ENCODE assay signal across 12 mouse cellular contexts in the genomic region with DNA sequence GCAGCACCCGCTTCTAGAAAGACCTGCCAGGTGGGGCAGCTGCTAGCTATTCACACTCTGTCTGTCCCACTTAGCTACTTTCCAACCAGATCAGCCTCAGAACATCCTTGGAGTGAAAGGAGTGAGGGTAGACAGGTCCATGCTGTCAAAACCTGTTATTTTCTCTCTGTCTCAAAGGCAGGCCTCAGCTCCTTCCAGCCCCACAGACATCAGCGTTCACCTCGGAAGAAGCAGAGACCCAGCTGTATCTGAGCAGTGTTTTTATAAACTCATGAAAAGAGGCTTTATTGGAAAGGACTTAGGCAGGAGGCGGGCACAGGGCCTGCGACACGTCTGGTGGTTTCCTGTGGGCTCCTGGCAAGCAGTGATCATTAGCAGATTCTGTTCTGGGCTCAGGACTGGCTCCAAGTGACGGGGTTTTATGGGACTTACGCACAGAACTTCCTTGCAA. TPM values are rescaled to one million over a fixed set of nuclear protein-coding genes. Genes with fewer than 3 reads are reported as not detected.
DNase-seq lines count a peak whose midpoint lies in the region; ATAC-seq lines count a peak whose summit lies in the region.
"Had no signal": no experiment of that assay in that cellular context is flagged by ENCODE, and none has a peak within 500 bp of the region (broad histone marks: within the 10 kb centered on the region; RNA-seq: fewer than 3 reads in every experiment).

No protein-coding gene starts in this region.

- H3K27ac ChIP-seq in heart, embryonic 13.5 days (replicated peaks) = peak overlapping the region; percentile 24; the same call in 1 of the 2 replicates
- no peak overlapping the region for H3K27ac ChIP-seq in neural tube, embryonic 15.5 days (replicated peaks)
- H3K27ac ChIP-seq in stomach, embryonic 14.5 days (ENCODE audit: low read length) = 0 out of 2 replicates have a peak overlapping the region, but pooled peaks have one; percentile 49
- H3K27ac ChIP-seq: kidney, embryonic 15.5 days had no signal

- no peaks in the 10 kb centered on the region; the same call in 1 of the 2 replicates for H3K9me3 ChIP-seq in heart, embryonic 13.5 days
- no peaks in the 10 kb centered on the region for H3K9me3 ChIP-seq in neural tube, embryonic 15.5 days (replicated peaks)
- no peaks in the 10 kb centered on the region for H3K9me3 ChIP-seq in stomach, embryonic 14.5 days (ENCODE audit: control insufficient read depth, low read depth, low read length)

- no peaks in the 10 kb centered on the region for H3K27me3 ChIP-seq in heart, embryonic 13.5 days (replicated peaks)
- no peaks in the 10 kb centered on the region for H3K27me3 ChIP-seq in neural tube, embryonic 15.5 days (replicated peaks)
- H3K27me3 ChIP-seq in stomach, embryonic 14.5 days (ENCODE audit: control insufficient read depth, insufficient read depth, low read length) = no peaks in the 10 kb centered on the region
- H3K27me3 ChIP-seq: CH12.LX; heart, embryonic 12.5 days; kidney, embryonic 15.5 days had no signal

- ATAC-seq in heart, embryonic 13.5 days (ENCODE audit: extremely low read depth, insufficient number of reproducible peaks, low FRiP score, low TSS enrichment) = no peak
- no peak for ATAC-seq in neural tube, embryonic 15.5 days (ENCODE audit: low FRiP score)
- ATAC-seq in stomach, embryonic 14.5 days (ENCODE audit: insufficient number of reproducible peaks, insufficient read depth, low FRiP score, low read depth) = no peak
- ATAC-seq in granulocyte monocyte progenitor cell, adult 5-6 weeks (replicated peaks; ENCODE audit: poor library complexity, severe bottlenecking) = no peak
- ATAC-seq in erythroblast, adult 5-6 weeks (replicated peaks; ENCODE audit: low FRiP score, poor library complexity, severe bottlenecking) = no peak

- intact Hi-C loops in heart, postnatal 14 days (cut with DNase I) = no loop called here

- no peak for DNase-seq in heart, postnatal 14 days
- peak; percentile 12 for DNase-seq in neural tube, embryonic 10.5 days (ENCODE audit: extremely low spot score, low spot score)
- DNase-seq in forelimb bud, embryonic 11.5 days (ENCODE audit: low read depth, low spot score) = peak; percentile 71

- no peak overlapping the region for H3K4me3 ChIP-seq in heart, embryonic 13.5 days
- H3K4me3 ChIP-seq in neural tube, embryonic 15.5 days (replicated peaks) = no peak overlapping the region
- no peak overlapping the region for H3K4me3 ChIP-seq in stomach, embryonic 14.5 days (ENCODE audit: low read depth, low read length)
- H3K4me3 ChIP-seq: erythroblast, embryonic 14.5 days; heart, embryonic 12.5 days; kidney, embryonic 15.5 days had no signal

- H3K36me3 ChIP-seq in heart, embryonic 13.5 days = no peaks in the 10 kb centered on the region
- H3K36me3 ChIP-seq in neural tube, embryonic 15.5 days = no peaks in the 10 kb centered on the region
- H3K36me3 ChIP-seq in stomach, embryonic 14.5 days (ENCODE audit: control insufficient read depth, insufficient read depth, low read length) = no peaks in the 10 kb centered on the region
- H3K36me3 ChIP-seq: heart, embryonic 12.5 days; kidney, embryonic 15.5 days had no signal

- H3K4me2 ChIP-seq in heart, embryonic 13.5 days = no peak overlapping the region
- H3K4me2 ChIP-seq in neural tube, embryonic 15.5 days = no peak overlapping the region
- H3K4me2 ChIP-seq in stomach, embryonic 14.5 days (replicated peaks; ENCODE audit: low read depth, low read length) = no peak overlapping the region
- H3K4me2 ChIP-seq: heart, embryonic 12.5 days; kidney, embryonic 15.5 days had no signal

- H3K4me1 ChIP-seq in heart, embryonic 13.5 days = 0 out of 2 replicates have a peak, but pooled peaks cover 5% of the 10 kb centered on the region
- 0 out of 2 replicates have a peak, but pooled peaks cover 4% of the 10 kb centered on the region for H3K4me1 ChIP-seq in neural tube, embryonic 15.5 days
- no peaks in the 10 kb centered on the region for H3K4me1 ChIP-seq in stomach, embryonic 14.5 days (ENCODE audit: control insufficient read depth, insufficient read depth, low read length)
- H3K4me1 ChIP-seq: heart, embryonic 12.5 days had no signal

- WGBS in heart, embryonic 13.5 days = 58% methylated on average over 8 of the region's 8 CpGs
- WGBS in neural tube, embryonic 15.5 days = 61% methylated on average over 8 of the region's 8 CpGs
- 39% methylated on average over 8 of the region's 8 CpGs for WGBS in stomach, embryonic 14.5 days

- no peak overlapping the region for H3K9ac ChIP-seq in heart, embryonic 13.5 days
- no peak overlapping the region for H3K9ac ChIP-seq in neural tube, embryonic 15.5 days (replicated peaks)
- H3K9ac ChIP-seq in stomach, embryonic 14.5 days (replicated peaks; ENCODE audit: low read depth, low read length) = no peak overlapping the region
- H3K9ac ChIP-seq: heart, embryonic 12.5 days; kidney, embryonic 15.5 days had no signal

RNA-seq across cellular contexts. Expression of gene Dhrs3, which starts 9.7 kb away (rescaled TPM):
- 37.4 and 45.8 TPM in 2 replicates for polyA plus RNA-seq in heart, embryonic 13.5 days (2015; fragmentation: Nextera tagmentation; extraction: Ambion mirVana)
- total RNA-seq in heart, postnatal 14 days (2021) = 100 to 1,000 TPM; 102 to 105 TPM
- 31.0 and 41.3 TPM in 2 replicates for polyA plus RNA-seq in neural tube, embryonic 15.5 days (2015; fragmentation: Nextera tagmentation; extraction: Ambion mirVana)
- polyA plus RNA-seq in stomach, embryonic 14.5 days (2014; fragmentation: Nextera tagmentation; extraction: Ambion mirVana) = 128 and 143 TPM in 2 replicates
- 30.0 and 33.7 TPM in 2 replicates for total RNA-seq in granulocyte monocyte progenitor cell, adult 5-6 weeks (2014; fragmentation: Nextera tagmentation)
- total RNA-seq in granulocyte monocyte progenitor cell, adult 5-6 weeks (2017) = 17.5 and 32.3 TPM in 2 replicates
- total RNA-seq in erythroblast, adult 5-6 weeks (2015; ENCODE audit: low replicate concordance) = 13.6 and 14.4 TPM in 2 replicates
- 10.3 and 16.5 TPM in 2 replicates for total RNA-seq in erythroblast, adult 5-6 weeks (2017; ENCODE audit: low replicate concordance)

Comparison
In these comparisons a context has a peak if more than half of its experiments do, and no peak if none do; other contexts are left out.
1. DNase-seq: peak in neural tube, embryonic 10.5 days (single experiment) and forelimb bud, embryonic 11.5 days (single experiment); none in heart, postnatal 14 days (0 of 2).